Mouse (Mus musculus) stomach, postnatal 0 days (tissue): Measurements from ENCODE around the gene Pipox.

Source experiments
- CTCF ChIP-seq: IDR thresholded peaks from 2 replicates; pipeline ENCODE4 v1.5.1; 2016; ENCODE audit warnings: antibody characterized with exemption, low read depth, mild to moderate bottlenecking, moderate library complexity
- EP300 ChIP-seq: optimal IDR thresholded peaks from 2 replicates; pipeline ENCODE3; 2016; ENCODE audit warnings: antibody characterized with exemption

- TF ChIP-seq CTCF (no peak), EP300 (no peak)
Observed at GRCm38 (mm10) chr11:77837856-77838255, 56.0 kb downstream of the Pipox start.
